Mouse (Mus musculus): ENCODE data around the gene Ccdc142. TPM values are rescaled to one million over a fixed set of nuclear protein-coding genes. Genes with fewer than 3 reads are reported as not detected.

The Ccdc142 gene
- polyA plus RNA-seq, 1 experiment from 2014 or later = 1.5 TPM

DNA sequence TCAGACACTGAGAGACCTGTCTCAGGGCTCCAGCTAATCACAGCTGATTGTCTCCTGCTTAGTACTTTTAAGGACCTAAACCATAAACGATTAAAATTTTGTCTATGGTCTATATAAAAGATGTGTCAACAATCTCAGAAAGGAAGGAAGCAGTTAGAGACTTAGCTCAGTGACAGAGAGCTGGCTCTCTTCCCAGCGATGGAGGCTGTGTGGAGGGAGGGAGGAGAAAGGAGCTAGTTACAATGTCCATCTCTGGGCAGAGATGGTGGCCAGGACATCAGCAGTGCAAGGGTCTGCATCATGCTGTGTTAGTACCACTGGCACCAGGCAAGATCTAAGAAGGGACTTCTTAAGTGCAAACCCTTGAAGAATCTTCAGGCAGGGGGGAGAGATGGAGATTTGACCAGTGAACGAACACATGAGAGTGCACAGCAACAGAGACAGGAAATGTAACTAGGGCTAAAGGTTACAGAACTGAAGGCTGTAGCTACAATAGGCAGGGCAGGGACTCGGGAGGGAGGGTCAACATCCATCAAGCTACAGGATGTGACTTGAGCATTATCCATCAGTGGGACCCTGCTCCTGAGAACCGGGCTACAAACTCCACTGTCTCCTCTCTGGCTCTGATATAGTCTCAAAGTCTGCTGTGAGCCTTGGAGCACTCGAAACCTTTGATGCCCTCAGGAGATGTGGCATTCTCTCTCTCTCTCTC is 8.8 kb upstream of the Ccdc142 start:
- WGBS = 18% methylated on average over 6 of the region's 6 CpGs

DNA sequence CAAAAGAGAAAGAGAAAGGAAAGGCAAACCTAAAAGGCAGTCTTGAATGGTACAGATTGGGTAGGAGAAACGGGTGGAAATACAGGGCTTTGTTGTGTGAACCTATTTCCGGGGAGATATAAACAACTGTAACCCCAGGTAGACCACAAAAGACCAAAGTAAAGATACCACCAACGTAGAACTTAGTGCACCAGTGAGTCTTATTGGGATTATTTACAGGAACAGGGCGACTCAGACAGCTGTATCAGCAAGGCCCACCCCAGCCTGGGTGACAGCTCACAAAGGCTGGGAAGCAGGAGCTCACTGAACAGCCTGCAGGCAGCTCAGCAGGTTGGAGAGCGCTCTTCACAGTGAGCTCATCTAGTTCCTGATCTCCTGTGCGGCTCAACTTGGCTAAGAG is 5.4 kb upstream of the Ccdc142 start:
- Histone ChIP-seq H3K4me2 (replicated peaks; ENCODE audit: low read depth, low read length) (no peak overlapping the region), H3K4me1 (ENCODE audit: insufficient read depth, low read depth, low read length) (no peaks in the 10 kb centered on the region), H3K9me3 (ENCODE audit: low read length) (no peaks in the 10 kb centered on the region), H3K27me3 (replicated peaks; ENCODE audit: insufficient read depth, low read length) (no peaks in the 10 kb centered on the region), H3K27ac (ENCODE audit: low read length) (no peak overlapping the region), H3K9ac (replicated peaks; ENCODE audit: low read depth) (no peak overlapping the region), H3K4me3 (ENCODE audit: low read depth, low read length) (no peak overlapping the region), H3K36me3 (ENCODE audit: insufficient read depth, low read length) (no peaks in the 10 kb centered on the region)
- DNase-seq (ENCODE audit: low spot score) (no peak), ATAC-seq (no peak)
- 40% methylated on average over 6 of the region's 6 CpGs for WGBS
- no peak for TF ChIP-seq CTCF (IDR thresholded peaks at IDR 0.05)
- TF ChIP-seq EP300 (IDR thresholded peaks at IDR 0.05) = no peak

More for the DNA sequence above, 8.8 kb upstream of the Ccdc142 start:
- no peak for TF ChIP-seq EP300 (IDR thresholded peaks at IDR 0.05)
- no peak for TF ChIP-seq CTCF (IDR thresholded peaks at IDR 0.05)
- no peaks in the 10 kb centered on the region for H3K36me3 ChIP-seq (ENCODE audit: insufficient read depth, low read length)
- DNase-seq (ENCODE audit: low spot score) (no peak), ATAC-seq (peak; percentile 67)
- H3K4me1 ChIP-seq (ENCODE audit: insufficient read depth, low read depth, low read length) = peaks cover 5% of the 10 kb centered on the region; the same call in 1 of the 2 replicates
- no peak overlapping the region for H3K27ac ChIP-seq (ENCODE audit: low read length)
- H3K4me3 ChIP-seq (ENCODE audit: low read depth, low read length) = no peak overlapping the region
- H3K9ac ChIP-seq (replicated peaks; ENCODE audit: low read depth) = no peak overlapping the region
- H3K4me2 ChIP-seq (replicated peaks; ENCODE audit: low read depth, low read length) = no peak overlapping the region
- no peaks in the 10 kb centered on the region for H3K9me3 ChIP-seq (ENCODE audit: low read length)
- peaks cover 9% of the 10 kb centered on the region; the same call in 1 of the 2 replicates for H3K27me3 ChIP-seq (replicated peaks; ENCODE audit: insufficient read depth, low read length)

DNA sequence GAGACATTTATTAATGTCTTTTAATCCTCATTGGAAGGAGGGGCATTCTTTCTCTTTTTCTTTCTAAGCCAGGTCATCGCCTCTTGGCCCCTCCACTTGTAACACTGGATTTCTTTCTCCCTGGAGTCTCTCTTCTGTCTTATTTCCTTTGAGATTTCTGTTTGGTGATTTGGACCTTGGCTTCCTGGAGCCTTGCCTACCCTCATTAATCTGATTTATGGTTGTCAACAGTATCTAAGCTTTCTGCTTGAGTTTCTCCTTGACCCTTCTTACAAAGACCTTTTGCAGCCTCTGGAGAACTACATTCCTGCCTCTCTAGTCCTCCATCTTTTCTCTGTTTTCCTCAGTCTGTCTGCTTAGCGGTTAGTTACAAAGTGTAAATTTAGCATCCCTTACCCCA is 3.0 kb upstream of the Ccdc142 start:
- DNase-seq (ENCODE audit: low spot score) = no peak
- Histone ChIP-seq H3K27ac (ENCODE audit: low read length) (no peak overlapping the region), H3K9me3 (ENCODE audit: low read length) (no peaks in the 10 kb centered on the region), H3K27me3 (replicated peaks; ENCODE audit: insufficient read depth, low read length) (no peaks in the 10 kb centered on the region), H3K4me2 (replicated peaks; ENCODE audit: low read depth, low read length) (no peak overlapping the region), H3K4me3 (ENCODE audit: low read depth, low read length) (no peak overlapping the region), H3K4me1 (ENCODE audit: insufficient read depth, low read depth, low read length) (peaks cover 7% of the 10 kb centered on the region), H3K36me3 (ENCODE audit: insufficient read depth, low read length) (no peaks in the 10 kb centered on the region), H3K9ac (replicated peaks; ENCODE audit: low read depth) (no peak overlapping the region)
- 55% methylated on average over 2 of the region's 2 CpGs for WGBS
- TF ChIP-seq EP300 (IDR thresholded peaks at IDR 0.05) (no peak), CTCF (IDR thresholded peaks at IDR 0.05) (no peak)
- ATAC-seq = no peak

DNA sequence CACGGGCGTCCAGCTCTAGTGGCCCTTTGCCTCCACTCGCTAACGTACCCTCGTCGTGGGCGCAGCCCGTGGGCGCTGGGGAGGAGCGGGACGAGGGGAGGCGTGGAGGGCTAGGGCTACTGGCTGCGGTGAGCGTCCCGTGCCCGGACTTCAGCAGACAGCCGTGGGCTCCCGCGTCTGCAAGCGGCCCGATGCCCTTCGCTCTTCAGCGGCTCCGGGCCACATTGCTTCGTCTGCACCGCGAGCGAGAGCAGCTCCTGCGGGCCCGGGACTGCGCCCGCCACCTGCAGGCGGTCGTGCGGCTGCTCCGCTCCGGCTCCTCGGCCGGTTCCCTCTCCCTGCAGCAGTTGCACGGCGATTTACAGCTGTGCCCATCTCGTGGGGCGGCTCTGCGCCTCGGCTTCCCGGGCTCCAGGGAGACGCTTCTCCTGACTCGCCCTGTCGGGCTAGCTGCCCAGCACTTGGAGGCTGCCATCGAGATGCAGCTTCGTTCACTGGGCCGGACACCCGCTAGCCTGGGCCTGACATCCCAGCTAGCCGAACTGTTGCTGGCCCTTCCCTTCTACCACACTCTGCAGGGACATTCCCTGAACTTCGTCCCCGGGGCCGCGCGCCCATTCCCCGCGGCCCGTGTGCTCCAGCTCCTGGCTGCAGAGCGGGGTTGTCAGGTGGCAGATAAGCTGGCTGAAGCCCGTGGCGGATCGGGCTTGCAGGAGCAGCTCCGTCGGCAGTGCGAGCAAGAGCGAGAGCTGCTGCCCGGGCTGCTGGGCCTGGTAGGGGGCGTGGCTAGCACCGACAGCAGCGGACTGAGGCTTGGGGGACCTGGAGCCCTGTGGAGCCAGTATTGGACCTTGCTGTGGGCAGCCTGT is 521 bp downstream of the Ccdc142 start:
- Histone ChIP-seq H3K9me3 (ENCODE audit: low read length) (no peaks in the 10 kb centered on the region), H3K9ac (replicated peaks; ENCODE audit: low read depth) (peak overlapping the region; percentile 43; the same call in 1 of the 2 replicates), H3K4me1 (ENCODE audit: insufficient read depth, low read depth, low read length) (peaks cover 7% of the 10 kb centered on the region), H3K4me3 (ENCODE audit: low read depth, low read length) (peak overlapping the region; percentile 69), H3K4me2 (replicated peaks; ENCODE audit: low read depth, low read length) (peak overlapping the region; percentile 91), H3K27ac (ENCODE audit: low read length) (peak overlapping the region; percentile 81), H3K27me3 (replicated peaks; ENCODE audit: insufficient read depth, low read length) (no peaks in the 10 kb centered on the region), H3K36me3 (ENCODE audit: insufficient read depth, low read length) (no peaks in the 10 kb centered on the region)
- TF ChIP-seq CTCF (IDR thresholded peaks at IDR 0.05) (peak; percentile 68), EP300 (IDR thresholded peaks at IDR 0.05) (no peak)
- peak; percentile 86 for ATAC-seq
- WGBS = 1% methylated on average over 62 of the region's 74 CpGs
- DNase-seq (ENCODE audit: low spot score) = peak; percentile 73

DNA sequence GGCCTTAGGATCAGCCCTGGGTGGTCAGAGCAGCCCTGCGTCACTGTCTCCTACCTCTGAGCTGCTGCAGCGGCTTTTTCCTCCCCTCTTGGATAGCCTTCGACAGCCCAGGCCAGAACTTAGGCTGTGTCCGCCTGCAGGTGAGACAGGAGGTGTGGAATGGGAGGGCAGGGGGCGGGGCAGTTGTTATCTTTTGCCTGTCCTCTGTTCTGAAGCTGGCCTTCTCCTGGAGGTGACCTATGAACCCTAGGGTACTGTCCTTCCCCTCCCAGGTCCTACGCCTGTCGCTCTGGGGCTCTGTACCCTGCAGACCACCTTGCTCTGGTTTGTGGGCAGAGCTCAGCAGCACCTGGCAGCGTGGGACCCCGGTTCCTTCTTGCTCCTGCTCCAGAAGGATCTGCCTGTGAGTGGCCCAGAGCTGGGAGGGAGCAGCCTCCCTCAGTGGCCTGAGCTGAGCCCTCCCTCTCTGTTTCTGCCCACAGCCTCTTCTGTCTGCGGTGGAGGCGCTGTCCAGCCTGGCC is 1.8 kb downstream of the Ccdc142 start:
- no peaks in the 10 kb centered on the region for H3K27me3 ChIP-seq (replicated peaks; ENCODE audit: insufficient read depth, low read length)
- no peaks in the 10 kb centered on the region for H3K9me3 ChIP-seq (ENCODE audit: low read length)
- WGBS = 57% methylated on average over 11 of the region's 11 CpGs
- ATAC-seq (no peak), DNase-seq (ENCODE audit: low spot score) (no peak)
- no peak overlapping the region for H3K4me3 ChIP-seq (ENCODE audit: low read depth, low read length)
- H3K4me2 ChIP-seq (replicated peaks; ENCODE audit: low read depth, low read length) = no peak overlapping the region
- no peak for TF ChIP-seq CTCF (IDR thresholded peaks at IDR 0.05)
- no peak for TF ChIP-seq EP300 (IDR thresholded peaks at IDR 0.05)
- no peaks in the 10 kb centered on the region for H3K36me3 ChIP-seq (ENCODE audit: insufficient read depth, low read length)
- no peak overlapping the region for H3K9ac ChIP-seq (replicated peaks; ENCODE audit: low read depth)
- H3K27ac ChIP-seq (ENCODE audit: low read length) = no peak overlapping the region
- H3K4me1 ChIP-seq (ENCODE audit: insufficient read depth, low read depth, low read length) = peaks cover 7% of the 10 kb centered on the region

DNA sequence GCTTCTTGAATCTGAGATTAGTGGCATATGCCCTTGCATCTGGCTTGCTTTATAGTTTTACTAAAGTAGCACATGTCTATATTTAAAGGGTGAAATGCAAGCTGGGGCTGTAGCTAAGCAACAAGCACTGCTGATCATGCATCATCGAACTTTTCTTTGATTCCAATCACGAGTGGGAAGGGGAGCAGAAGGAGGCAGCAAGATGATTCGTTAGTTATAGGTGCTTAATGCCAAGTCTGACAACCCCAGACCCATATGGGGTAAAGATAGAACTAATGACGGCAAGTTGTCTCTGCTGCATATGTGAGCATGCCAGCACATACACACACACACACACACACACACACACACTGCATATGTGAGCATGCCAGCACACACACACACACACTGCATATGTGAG is 2.8 kb downstream of the Ccdc142 start:
- no peak overlapping the region for H3K27ac ChIP-seq (ENCODE audit: low read length)
- H3K4me2 ChIP-seq (replicated peaks; ENCODE audit: low read depth, low read length) = no peak overlapping the region
- no peak overlapping the region for H3K4me3 ChIP-seq (ENCODE audit: low read depth, low read length)
- H3K9ac ChIP-seq (replicated peaks; ENCODE audit: low read depth) = no peak overlapping the region
- H3K9me3 ChIP-seq (ENCODE audit: low read length) = no peaks in the 10 kb centered on the region
- H3K36me3 ChIP-seq (ENCODE audit: insufficient read depth, low read length) = no peaks in the 10 kb centered on the region
- no peaks in the 10 kb centered on the region for H3K27me3 ChIP-seq (replicated peaks; ENCODE audit: insufficient read depth, low read length)
- ATAC-seq (no peak), DNase-seq (ENCODE audit: low spot score) (no peak)
- TF ChIP-seq EP300 (IDR thresholded peaks at IDR 0.05) = no peak
- TF ChIP-seq CTCF (IDR thresholded peaks at IDR 0.05) = no peak
- 68% methylated on average over 4 of the region's 4 CpGs for WGBS
- H3K4me1 ChIP-seq (ENCODE audit: insufficient read depth, low read depth, low read length) = peaks cover 10% of the 10 kb centered on the region
